Mouse (Mus musculus): ENCODE data around the gene Klf13. TPM values are rescaled to one million over a fixed set of nuclear protein-coding genes. Genes with fewer than 3 reads are reported as not detected.

Gene Klf13
- total and polyA plus RNA-seq, 2 experiments from 2014 or later, result 32.0 TPM

GRCm38 (mm10) chr7:63938066-63938913, 425 bp downstream of the Klf13 start:
- ATAC-seq (peak; percentile 71), DNase-seq (no peak)
- H3K9ac ChIP-seq, result peak overlapping the region; percentile 91

GRCm38 (mm10) chr7:63937236-63938065, 1.3 kb downstream of the Klf13 start:
- Histone ChIP-seq H3K36me3 (ENCODE audit: insufficient read depth) (no peaks in the 10 kb centered on the region), H3K9me3 (ENCODE audit: low read length) (no peaks in the 10 kb centered on the region), H3K4me1 (ENCODE audit: insufficient read depth) (peaks cover 28% of the 10 kb centered on the region), H3K9ac (peak overlapping the region; percentile 91), H3K27ac (ENCODE audit: low read depth, low read length) (peak overlapping the region; percentile 92), H3K27me3 (ENCODE audit: insufficient read depth, low read length) (no peaks in the 10 kb centered on the region), H3K4me2 (ENCODE audit: low read depth) (peak overlapping the region; percentile 99), H3K4me3 (ENCODE audit: low read depth, low read length) (peak overlapping the region; percentile 93)
- peak; percentile 69 for DNase-seq
- WGBS, result 1% methylated on average over 77 of the region's 88 CpGs
- no peak for ATAC-seq
- TF ChIP-seq CTCF (IDR thresholded peaks at IDR 0.05; ENCODE audit: low read depth), result peak; percentile 30

More at GRCm38 (mm10) chr7:63938066-63938913, 425 bp downstream of the Klf13 start:
- H3K9me3 ChIP-seq (ENCODE audit: low read length), result no peaks in the 10 kb centered on the region
- H3K27me3 ChIP-seq (ENCODE audit: insufficient read depth, low read length), result no peaks in the 10 kb centered on the region
- 5% methylated on average over 110 of the region's 121 CpGs for WGBS
- peak; percentile 24; the same call in 1 of the 2 replicates for TF ChIP-seq CTCF (IDR thresholded peaks at IDR 0.05; ENCODE audit: low read depth)
- H3K4me3 ChIP-seq (ENCODE audit: low read depth, low read length), result peak overlapping the region; percentile 93
- H3K36me3 ChIP-seq (ENCODE audit: insufficient read depth), result no peaks in the 10 kb centered on the region
- peak overlapping the region; percentile 92 for H3K27ac ChIP-seq (ENCODE audit: low read depth, low read length)
- H3K4me1 ChIP-seq (ENCODE audit: insufficient read depth), result peaks cover 28% of the 10 kb centered on the region
- peak overlapping the region; percentile 99 for H3K4me2 ChIP-seq (ENCODE audit: low read depth)

- H3K36me3 ChIP-seq (ENCODE audit: insufficient read depth), result no peaks in the 10 kb centered on the region
- peak overlapping the region; percentile 92 for H3K27ac ChIP-seq (ENCODE audit: low read depth, low read length)
- DNase-seq (peak; percentile 27), ATAC-seq (no peak)
- H3K9me3 ChIP-seq (ENCODE audit: low read length), result no peaks in the 10 kb centered on the region
- peak overlapping the region; percentile 99 for H3K4me2 ChIP-seq (ENCODE audit: low read depth)
- H3K27me3 ChIP-seq (ENCODE audit: insufficient read depth, low read length), result no peaks in the 10 kb centered on the region
- H3K4me3 ChIP-seq (ENCODE audit: low read depth, low read length), result peak overlapping the region; percentile 93
- peaks cover 28% of the 10 kb centered on the region for H3K4me1 ChIP-seq (ENCODE audit: insufficient read depth)
- peak overlapping the region; percentile 91 for H3K9ac ChIP-seq
- WGBS, result under 1% methylated on average over 11 of the region's 11 CpGs
- no peak for TF ChIP-seq CTCF (IDR thresholded peaks at IDR 0.05; ENCODE audit: low read depth)
These were observed 1.8 kb downstream of the Klf13 start for GRCm38 (mm10) chr7:63936986-63937235.

- Histone ChIP-seq H3K4me1 (ENCODE audit: insufficient read depth) (peaks cover 28% of the 10 kb centered on the region), H3K36me3 (ENCODE audit: insufficient read depth) (no peaks in the 10 kb centered on the region), H3K4me3 (ENCODE audit: low read depth, low read length) (peak overlapping the region; percentile 93), H3K27me3 (ENCODE audit: insufficient read depth, low read length) (no peaks in the 10 kb centered on the region), H3K27ac (ENCODE audit: low read depth, low read length) (peak overlapping the region; percentile 92), H3K9ac (peak overlapping the region; percentile 91), H3K4me2 (ENCODE audit: low read depth) (peak overlapping the region; percentile 99), H3K9me3 (ENCODE audit: low read length) (no peaks in the 10 kb centered on the region)
- no peak for ATAC-seq
- TF ChIP-seq CTCF (IDR thresholded peaks at IDR 0.05; ENCODE audit: low read depth), result peak; percentile 56
- DNase-seq, result peak; percentile 71
- WGBS, result 1% methylated on average over 34 of the region's 34 CpGs
These were observed 2.3 kb downstream of the Klf13 start for GRCm38 (mm10) chr7:63936188-63936985.

- 12% methylated on average over 8 of the region's 8 CpGs for WGBS
- ATAC-seq (no peak), DNase-seq (no peak)
- H3K4me2 ChIP-seq (ENCODE audit: low read depth), result peak overlapping the region; percentile 99
- H3K27me3 ChIP-seq (ENCODE audit: insufficient read depth, low read length), result no peaks in the 10 kb centered on the region
- H3K36me3 ChIP-seq (ENCODE audit: insufficient read depth), result no peaks in the 10 kb centered on the region
- TF ChIP-seq CTCF (IDR thresholded peaks at IDR 0.05; ENCODE audit: low read depth), result no peak
- peaks cover 28% of the 10 kb centered on the region for H3K4me1 ChIP-seq (ENCODE audit: insufficient read depth)
- peak overlapping the region; percentile 29; the same call in 1 of the 2 replicates for H3K27ac ChIP-seq (ENCODE audit: low read depth, low read length)
- peak overlapping the region; percentile 91 for H3K9ac ChIP-seq
- H3K4me3 ChIP-seq (ENCODE audit: low read depth, low read length), result peak overlapping the region; percentile 93
- H3K9me3 ChIP-seq (ENCODE audit: low read length), result no peaks in the 10 kb centered on the region
These were observed 2.9 kb downstream of the Klf13 start for GRCm38 (mm10) chr7:63935809-63936187.

- no peak for ATAC-seq
- Histone ChIP-seq H3K4me1 (ENCODE audit: insufficient read depth) (peaks cover 23% of the 10 kb centered on the region), H3K27ac (ENCODE audit: low read depth, low read length) (no peak overlapping the region), H3K9ac (0 out of 2 replicates have a peak overlapping the region, but pooled peaks have one; percentile 25), H3K27me3 (ENCODE audit: insufficient read depth, low read length) (no peaks in the 10 kb centered on the region), H3K9me3 (ENCODE audit: low read length) (no peaks in the 10 kb centered on the region), H3K4me3 (ENCODE audit: low read depth, low read length) (no peak overlapping the region; the same call in 1 of the 2 replicates), H3K4me2 (ENCODE audit: low read depth) (peak overlapping the region; percentile 99), H3K36me3 (ENCODE audit: insufficient read depth) (no peaks in the 10 kb centered on the region)
- 65% methylated on average over 1 of the region's 1 CpGs for WGBS
- DNase-seq, result no peak
- no peak for TF ChIP-seq CTCF (IDR thresholded peaks at IDR 0.05; ENCODE audit: low read depth)
These were observed 4.2 kb downstream of the Klf13 start for GRCm38 (mm10) chr7:63934530-63934929.

All from forebrain, postnatal 0 days (tissue).